Mouse (Mus musculus): ENCODE measurements around the gene Pax7. TPM values are rescaled to one million over a fixed set of nuclear protein-coding genes. Genes with fewer than 3 reads are reported as not detected.

Pax7 gene
- polyA plus RNA-seq, 1 experiment from 2014 or later = 0.73 TPM

GRCm38 (mm10) chr4:139852219-139853035 is 19.1 kb upstream of the Pax7 start:
- Histone ChIP-seq H3K9ac (ENCODE audit: low read length) (no peak overlapping the region), H3K4me2 (ENCODE audit: low read depth, low read length, severe bottlenecking) (no peak overlapping the region), H3K27me3 (ENCODE audit: control insufficient read depth, insufficient read depth, low read length) (peaks cover 57% of the 10 kb centered on the region), H3K4me1 (replicated peaks; ENCODE audit: control insufficient read depth, insufficient read depth, low read length) (0 out of 2 replicates have a peak, but pooled peaks cover 3% of the 10 kb centered on the region), H3K27ac (ENCODE audit: low read depth, low read length) (no peak overlapping the region), H3K36me3 (ENCODE audit: control insufficient read depth, insufficient read depth, low read length) (no peaks in the 10 kb centered on the region), H3K9me3 (ENCODE audit: control insufficient read depth, low read length) (no peaks in the 10 kb centered on the region), H3K4me3 (ENCODE audit: low read depth, low read length) (no peak overlapping the region)
- WGBS = 2% methylated on average over 25 of the region's 25 CpGs
- ATAC-seq (replicated peaks; ENCODE audit: low FRiP score) = no peak
- DNase-seq (ENCODE audit: low spot score) = no peak

- DNase-seq (ENCODE audit: low spot score) (no peak), ATAC-seq (replicated peaks; ENCODE audit: low FRiP score) (no peak)
- H3K9me3 ChIP-seq (ENCODE audit: control insufficient read depth, low read length) = no peaks in the 10 kb centered on the region
- 0 out of 2 replicates have a peak, but pooled peaks cover 3% of the 10 kb centered on the region for H3K4me1 ChIP-seq (replicated peaks; ENCODE audit: control insufficient read depth, insufficient read depth, low read length)
- H3K9ac ChIP-seq (ENCODE audit: low read length) = no peak overlapping the region
- H3K4me3 ChIP-seq (ENCODE audit: low read depth, low read length) = no peak overlapping the region
- WGBS = 14% methylated on average over 15 of the region's 15 CpGs
- no peak overlapping the region for H3K27ac ChIP-seq (ENCODE audit: low read depth, low read length)
- peaks cover 57% of the 10 kb centered on the region for H3K27me3 ChIP-seq (ENCODE audit: control insufficient read depth, insufficient read depth, low read length)
- H3K36me3 ChIP-seq (ENCODE audit: control insufficient read depth, insufficient read depth, low read length) = no peaks in the 10 kb centered on the region
- no peak overlapping the region for H3K4me2 ChIP-seq (ENCODE audit: low read depth, low read length, severe bottlenecking)
Observed at GRCm38 (mm10) chr4:139851387-139851786, 18.1 kb upstream of the Pax7 start.

DNA sequence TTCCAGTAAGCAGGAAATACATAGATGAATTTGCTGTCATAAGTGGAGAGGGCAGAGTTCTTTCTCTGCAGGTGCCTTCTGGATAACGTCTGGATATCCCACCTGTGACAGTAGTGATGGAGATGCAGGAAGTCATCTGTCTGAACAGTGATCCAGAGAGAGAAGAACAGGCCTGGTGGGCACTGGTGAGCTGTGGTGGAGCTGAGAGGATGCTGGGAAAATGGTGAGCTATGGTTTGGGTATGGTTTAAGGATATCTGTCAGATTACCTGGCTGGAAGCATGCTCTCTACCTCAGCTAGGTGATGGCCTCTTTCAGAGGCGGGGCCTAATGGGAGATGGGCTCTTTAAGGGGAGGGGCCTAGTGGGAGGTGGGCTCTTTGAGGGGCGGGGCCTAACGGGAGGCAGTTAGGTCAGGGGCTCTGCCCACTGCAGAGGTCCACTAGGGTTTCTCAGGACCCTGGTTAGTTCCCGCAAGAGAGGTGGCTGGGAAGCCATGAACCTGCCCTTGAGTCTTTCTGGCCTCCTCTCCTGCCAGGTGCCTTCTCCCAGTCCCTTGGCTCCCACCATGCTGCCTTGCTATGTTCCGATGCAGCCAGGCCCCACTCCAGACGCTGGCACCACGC is 17.3 kb upstream of the Pax7 start:
- Histone ChIP-seq H3K4me2 (ENCODE audit: low read depth, low read length, severe bottlenecking) (no peak overlapping the region), H3K27ac (ENCODE audit: low read depth, low read length) (no peak overlapping the region), H3K36me3 (ENCODE audit: control insufficient read depth, insufficient read depth, low read length) (no peaks in the 10 kb centered on the region), H3K9ac (ENCODE audit: low read length) (no peak overlapping the region), H3K4me3 (ENCODE audit: low read depth, low read length) (no peak overlapping the region), H3K27me3 (ENCODE audit: control insufficient read depth, insufficient read depth, low read length) (peaks cover 57% of the 10 kb centered on the region), H3K9me3 (ENCODE audit: control insufficient read depth, low read length) (no peaks in the 10 kb centered on the region), H3K4me1 (replicated peaks; ENCODE audit: control insufficient read depth, insufficient read depth, low read length) (0 out of 2 replicates have a peak, but pooled peaks cover 3% of the 10 kb centered on the region)
- DNase-seq (ENCODE audit: low spot score) (no peak), ATAC-seq (replicated peaks; ENCODE audit: low FRiP score) (no peak)
- WGBS = 18% methylated on average over 8 of the region's 8 CpGs

DNA sequence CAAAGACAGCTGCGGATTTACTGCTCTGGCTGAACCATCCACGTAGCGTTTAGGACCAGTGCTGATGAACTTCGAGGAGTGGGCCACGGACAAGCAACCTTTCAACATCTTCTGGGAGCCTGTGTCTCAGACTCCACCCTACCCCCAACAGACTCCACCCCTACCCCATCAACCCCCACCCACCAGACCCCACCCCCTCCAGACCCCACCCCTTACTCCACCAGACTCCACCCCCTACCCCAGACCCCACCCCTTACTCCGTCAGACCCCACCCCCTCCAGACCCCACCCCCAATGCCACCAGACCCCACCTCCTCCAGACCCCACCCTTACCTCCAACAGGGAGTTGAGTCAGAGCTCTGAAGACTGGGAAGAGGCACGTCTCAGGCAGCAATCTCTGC is 10.1 kb upstream of the Pax7 start:
- no peak overlapping the region for H3K27ac ChIP-seq (ENCODE audit: low read depth, low read length)
- DNase-seq (ENCODE audit: low spot score) (no peak), ATAC-seq (replicated peaks; ENCODE audit: low FRiP score) (no peak)
- H3K9ac ChIP-seq (ENCODE audit: low read length) = no peak overlapping the region
- H3K4me2 ChIP-seq (ENCODE audit: low read depth, low read length, severe bottlenecking) = no peak overlapping the region
- H3K27me3 ChIP-seq (ENCODE audit: control insufficient read depth, insufficient read depth, low read length) = peaks cover 34% of the 10 kb centered on the region
- 0 out of 2 replicates have a peak, but pooled peaks cover 3% of the 10 kb centered on the region for H3K4me1 ChIP-seq (replicated peaks; ENCODE audit: control insufficient read depth, insufficient read depth, low read length)
- no peaks in the 10 kb centered on the region for H3K9me3 ChIP-seq (ENCODE audit: control insufficient read depth, low read length)
- 27% methylated on average over 7 of the region's 7 CpGs for WGBS
- no peak overlapping the region for H3K4me3 ChIP-seq (ENCODE audit: low read depth, low read length)
- no peaks in the 10 kb centered on the region for H3K36me3 ChIP-seq (ENCODE audit: control insufficient read depth, insufficient read depth, low read length)

- ATAC-seq (replicated peaks; ENCODE audit: low FRiP score) (no peak), DNase-seq (ENCODE audit: low spot score) (no peak)
- no peak overlapping the region for H3K27ac ChIP-seq (ENCODE audit: low read depth, low read length)
- H3K36me3 ChIP-seq (ENCODE audit: control insufficient read depth, insufficient read depth, low read length) = no peaks in the 10 kb centered on the region
- 0 out of 2 replicates have a peak, but pooled peaks cover 5% of the 10 kb centered on the region for H3K4me1 ChIP-seq (replicated peaks; ENCODE audit: control insufficient read depth, insufficient read depth, low read length)
- no peak overlapping the region for H3K4me2 ChIP-seq (ENCODE audit: low read depth, low read length, severe bottlenecking)
- 72% methylated on average over 7 of the region's 7 CpGs for WGBS
- H3K9me3 ChIP-seq (ENCODE audit: control insufficient read depth, low read length) = no peaks in the 10 kb centered on the region
- H3K27me3 ChIP-seq (ENCODE audit: control insufficient read depth, insufficient read depth, low read length) = peaks cover 36% of the 10 kb centered on the region
- H3K9ac ChIP-seq (ENCODE audit: low read length) = no peak overlapping the region
- no peak overlapping the region for H3K4me3 ChIP-seq (ENCODE audit: low read depth, low read length)
Observed at GRCm38 (mm10) chr4:139842919-139843318, 9.6 kb upstream of the Pax7 start.

- Histone ChIP-seq H3K9ac (ENCODE audit: low read length) (no peak overlapping the region), H3K4me3 (ENCODE audit: low read depth, low read length) (no peak overlapping the region), H3K27me3 (ENCODE audit: control insufficient read depth, insufficient read depth, low read length) (peaks cover 53% of the 10 kb centered on the region), H3K27ac (ENCODE audit: low read depth, low read length) (no peak overlapping the region), H3K4me2 (ENCODE audit: low read depth, low read length, severe bottlenecking) (no peak overlapping the region), H3K36me3 (ENCODE audit: control insufficient read depth, insufficient read depth, low read length) (no peaks in the 10 kb centered on the region), H3K9me3 (ENCODE audit: control insufficient read depth, low read length) (no peaks in the 10 kb centered on the region), H3K4me1 (replicated peaks; ENCODE audit: control insufficient read depth, insufficient read depth, low read length) (peaks cover 12% of the 10 kb centered on the region; the same call in 1 of the 2 replicates)
- no peak for ATAC-seq (replicated peaks; ENCODE audit: low FRiP score)
- WGBS = 34% methylated on average over 9 of the region's 9 CpGs
- no peak for DNase-seq (ENCODE audit: low spot score)
Observed at GRCm38 (mm10) chr4:139840939-139841500, 7.7 kb upstream of the Pax7 start.

- DNase-seq (ENCODE audit: low spot score) (no peak), ATAC-seq (replicated peaks; ENCODE audit: low FRiP score) (no peak)
- H3K4me2 ChIP-seq (ENCODE audit: low read depth, low read length, severe bottlenecking) = no peak overlapping the region
- H3K9me3 ChIP-seq (ENCODE audit: control insufficient read depth, low read length) = no peaks in the 10 kb centered on the region
- H3K27me3 ChIP-seq (ENCODE audit: control insufficient read depth, insufficient read depth, low read length) = peaks cover 57% of the 10 kb centered on the region
- H3K9ac ChIP-seq (ENCODE audit: low read length) = no peak overlapping the region
- H3K36me3 ChIP-seq (ENCODE audit: control insufficient read depth, insufficient read depth, low read length) = no peaks in the 10 kb centered on the region
- H3K4me1 ChIP-seq (replicated peaks; ENCODE audit: control insufficient read depth, insufficient read depth, low read length) = peaks cover 14% of the 10 kb centered on the region; the same call in 1 of the 2 replicates
- H3K4me3 ChIP-seq (ENCODE audit: low read depth, low read length) = no peak overlapping the region
- WGBS = 75% methylated on average over 4 of the region's 4 CpGs
- no peak overlapping the region for H3K27ac ChIP-seq (ENCODE audit: low read depth, low read length)
Observed at GRCm38 (mm10) chr4:139840442-139840841, 7.1 kb upstream of the Pax7 start.

GRCm38 (mm10) chr4:139836681-139837080 is 3.4 kb upstream of the Pax7 start:
- H3K9ac ChIP-seq (ENCODE audit: low read length) = no peak overlapping the region
- H3K4me1 ChIP-seq (replicated peaks; ENCODE audit: control insufficient read depth, insufficient read depth, low read length) = peaks cover 33% of the 10 kb centered on the region
- no peaks in the 10 kb centered on the region for H3K36me3 ChIP-seq (ENCODE audit: control insufficient read depth, insufficient read depth, low read length)
- peaks cover 82% of the 10 kb centered on the region for H3K27me3 ChIP-seq (ENCODE audit: control insufficient read depth, insufficient read depth, low read length)
- H3K27ac ChIP-seq (ENCODE audit: low read depth, low read length) = no peak overlapping the region
- DNase-seq (ENCODE audit: low spot score) = no peak
- no peak for ATAC-seq (replicated peaks; ENCODE audit: low FRiP score)
- 4% methylated on average over 5 of the region's 5 CpGs for WGBS
- no peak overlapping the region for H3K4me3 ChIP-seq (ENCODE audit: low read depth, low read length)
- H3K4me2 ChIP-seq (ENCODE audit: low read depth, low read length, severe bottlenecking) = no peak overlapping the region
- H3K9me3 ChIP-seq (ENCODE audit: control insufficient read depth, low read length) = no peaks in the 10 kb centered on the region

Measured in forebrain, embryonic 11.5 days (tissue).